Mouse (Mus musculus) ZHBTc4 (cell line): ENCODE results near the gene Upk1b.
"Not testable (repeated sequence)": the region's sequence is repeated elsewhere in the genome, so short reads cannot be mapped to it uniquely, and the experiment has no call there.

Source experiments
- DNase-seq: peaks from one replicate; pipeline ENCODE4 v3.0.0-alpha.2; 2011; ENCODE audit warnings: low read depth, low spot score

The Upk1b gene

GRCm38 (mm10) chr16:38800091-38800490, at the start of gene Upk1b:
Gene Upk1b, minus strand, starts transcription at chr16:38800328.
- DNase-seq = peak; percentile 20

DNA sequence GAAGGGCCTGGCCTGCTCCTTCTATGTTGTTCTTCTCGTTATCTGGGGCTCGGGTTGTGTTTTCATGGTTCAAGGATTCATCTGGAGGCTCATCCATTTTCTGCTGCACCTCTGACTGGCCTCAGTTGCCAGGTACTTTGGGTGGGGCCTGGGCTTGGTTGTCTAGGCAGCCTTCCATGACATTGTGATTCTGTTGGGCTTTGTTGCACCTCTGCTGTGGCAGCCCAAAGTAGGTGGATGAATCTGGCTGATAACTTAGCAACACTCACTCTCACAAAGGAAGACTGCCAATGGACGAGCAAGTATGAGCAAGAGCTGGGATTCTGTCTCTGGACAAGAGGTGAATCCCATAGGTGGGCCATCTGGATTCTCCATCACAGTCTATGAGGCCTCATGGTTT, 28.5 kb upstream of the Upk1b start, which contains the start of gene 4930435E12Rik:
Gene 4930435E12Rik (minus strand): TSS at position 101 of the 400 bp plus-strand sequence.
- no peak for DNase-seq

DNA sequence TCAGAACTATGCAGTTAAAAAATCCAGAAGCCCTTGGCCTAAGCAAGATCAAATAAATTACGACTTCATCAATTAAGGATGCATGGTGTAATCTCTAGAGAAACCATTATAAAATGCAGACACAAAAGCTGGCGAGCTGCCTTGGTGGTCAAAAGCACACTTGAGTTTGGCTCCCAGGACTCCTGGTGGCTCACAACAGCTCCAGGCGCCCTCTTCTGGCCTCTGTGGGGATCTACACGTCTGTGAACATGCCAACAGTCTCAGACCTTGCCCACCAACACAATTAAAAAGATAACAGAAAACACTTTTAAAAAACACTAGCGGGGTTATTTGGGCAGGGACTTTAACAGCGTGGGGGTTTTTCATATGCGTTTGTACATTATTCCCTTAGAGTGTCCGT, 12.4 kb upstream of the Upk1b start:
- peak; percentile 85 for DNase-seq

- DNase-seq = peak; percentile 39
Observed at GRCm38 (mm10) chr16:38810196-38810595, 10.1 kb upstream of the Upk1b start.

DNA sequence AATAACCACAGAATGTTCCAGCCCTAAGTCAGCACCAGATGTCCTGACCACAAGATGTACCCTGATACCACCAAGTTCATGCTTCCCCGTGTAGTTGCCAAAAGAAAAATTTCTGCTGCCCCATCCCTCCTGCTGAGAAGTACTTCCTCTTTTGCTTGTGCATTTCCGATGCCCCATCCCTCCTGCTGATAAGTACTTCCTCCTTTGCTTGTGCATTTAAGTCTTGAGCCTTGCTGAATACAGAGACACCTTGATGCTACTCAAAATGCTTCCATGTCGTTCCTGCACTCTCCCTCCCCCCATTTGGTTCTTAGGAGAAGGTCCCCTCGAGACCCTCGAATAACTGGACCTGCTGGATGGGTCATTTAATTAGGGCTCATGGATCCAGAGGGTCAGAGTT, 7.7 kb upstream of the Upk1b start:
- not testable (repeated sequence) for DNase-seq

GRCm38 (mm10) chr16:38798957-38799450, 1.1 kb downstream of the Upk1b start:
- no peak for DNase-seq

DNA sequence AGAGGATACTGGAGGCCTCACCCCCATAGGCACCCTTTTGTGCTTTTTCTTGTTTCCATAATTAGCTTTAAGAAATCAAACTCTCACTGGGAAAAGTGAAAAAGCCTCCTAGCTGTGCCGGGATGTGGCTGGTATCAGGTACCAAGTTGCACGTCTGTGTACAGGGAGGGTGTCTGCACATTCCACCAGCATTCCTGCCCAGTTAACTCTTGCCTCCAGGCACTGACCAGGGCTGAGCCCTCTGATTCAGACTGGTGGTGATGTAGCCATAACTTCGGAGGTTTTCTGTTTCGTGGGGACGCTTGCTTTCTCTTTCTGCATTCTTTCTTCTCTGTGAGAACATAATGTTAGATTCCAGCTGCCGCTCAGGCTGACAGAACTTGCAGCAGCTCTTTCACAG, 7.0 kb downstream of the Upk1b start:
- DNase-seq = peak; percentile 14

- DNase-seq = no peak
Observed at GRCm38 (mm10) chr16:38789966-38790365, 10.2 kb downstream of the Upk1b start.

GRCm38 (mm10) chr16:38789016-38789415, 11.1 kb downstream of the Upk1b start:
- DNase-seq = no peak

DNA sequence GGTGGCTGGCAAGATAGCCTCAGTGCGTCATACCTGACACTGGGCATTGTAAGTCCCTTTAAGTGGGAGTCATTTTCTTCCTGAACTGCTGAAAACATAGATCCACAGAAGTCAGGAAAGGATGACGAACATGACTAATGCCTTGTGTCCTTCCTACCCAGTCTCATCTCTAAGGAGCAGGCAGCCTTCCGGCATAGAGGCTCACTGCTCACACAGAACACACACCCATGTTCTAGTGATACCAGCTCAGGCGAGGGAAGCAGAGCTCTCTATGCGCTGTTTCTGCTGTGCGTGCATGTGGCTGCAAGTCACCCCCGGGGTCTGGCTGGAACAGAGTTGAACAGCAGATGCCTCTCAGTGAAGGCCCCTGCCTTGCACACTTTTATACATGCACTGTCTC, 14.8 kb downstream of the Upk1b start:
- DNase-seq = no peak

DNA sequence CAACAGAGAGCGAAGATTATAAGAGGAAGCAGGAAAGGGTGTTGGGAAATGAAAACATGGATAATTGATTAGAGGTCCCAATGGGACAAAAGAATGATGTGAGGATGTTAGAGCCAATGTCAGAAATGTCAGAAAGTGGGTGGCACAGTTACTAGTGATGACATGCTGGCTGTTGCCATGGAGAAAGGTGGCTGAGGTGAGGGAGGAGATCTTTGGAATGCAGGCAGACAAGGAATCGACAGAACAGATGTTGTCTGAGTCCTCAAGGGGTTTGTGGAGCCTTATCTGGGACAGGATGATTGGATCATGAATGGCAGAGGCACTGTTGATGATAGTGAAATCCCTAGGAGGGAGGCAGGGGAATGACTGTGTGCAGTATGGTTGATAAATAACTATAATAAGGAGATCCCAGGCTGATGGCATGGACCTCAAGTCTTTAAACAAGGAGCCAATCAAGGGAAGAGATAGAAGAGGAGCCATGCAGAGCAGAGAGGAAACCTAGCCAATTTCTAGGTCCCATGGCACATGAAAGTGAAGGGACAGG, 17.5 kb downstream of the Upk1b start:
- no peak for DNase-seq

GRCm38 (mm10) chr16:38781946-38782345, 18.2 kb downstream of the Upk1b start:
- no peak for DNase-seq

DNA sequence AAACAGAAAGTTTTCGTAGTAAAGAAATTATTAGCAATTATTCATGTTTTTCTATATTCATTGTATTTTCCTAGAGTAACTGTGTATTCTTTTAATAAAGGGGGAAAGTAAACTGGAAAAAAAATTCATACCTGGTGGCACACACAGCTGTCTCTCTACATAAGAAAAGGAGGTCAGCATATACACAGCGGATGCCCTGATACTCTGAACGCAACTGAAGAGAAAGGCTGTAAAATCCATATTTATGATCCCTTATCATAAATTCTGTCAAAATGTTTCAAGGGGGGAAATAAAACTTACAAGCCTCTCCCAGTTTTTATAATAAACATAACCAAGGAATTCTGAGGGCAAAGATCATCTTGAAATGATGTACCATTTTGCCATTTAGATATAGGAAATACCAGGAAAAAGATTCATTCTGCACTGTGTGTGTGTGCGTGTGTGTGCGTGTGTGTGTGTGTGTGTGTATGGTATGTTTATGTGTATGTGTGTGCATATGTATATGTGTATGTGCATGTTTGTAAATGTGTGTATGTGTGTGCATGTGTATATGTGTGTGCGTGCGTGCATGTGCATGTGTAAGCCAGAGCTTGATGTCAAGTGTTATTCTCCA, 19.1 kb downstream of the Upk1b start:
- no peak for DNase-seq

DNA sequence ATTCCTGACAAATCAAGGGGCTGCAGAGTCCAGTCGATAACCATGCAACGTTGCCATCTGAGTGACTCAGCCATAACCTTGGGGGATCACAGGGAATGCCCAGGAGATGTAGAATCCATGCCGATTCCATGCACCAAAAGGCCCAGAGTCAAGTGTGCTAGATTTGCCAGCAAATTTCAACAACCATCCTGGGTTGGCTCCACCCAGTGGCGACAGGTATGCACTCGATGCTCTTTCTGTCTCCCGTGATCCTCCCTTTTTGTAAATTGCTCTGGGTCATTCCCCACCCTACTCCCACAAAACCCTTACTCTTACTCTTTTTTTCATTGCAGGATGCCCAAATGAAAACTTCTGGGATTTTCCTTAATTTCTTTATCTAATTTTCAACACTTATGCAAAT, 23.8 kb downstream of the Upk1b start:
- DNase-seq = no peak

DNA sequence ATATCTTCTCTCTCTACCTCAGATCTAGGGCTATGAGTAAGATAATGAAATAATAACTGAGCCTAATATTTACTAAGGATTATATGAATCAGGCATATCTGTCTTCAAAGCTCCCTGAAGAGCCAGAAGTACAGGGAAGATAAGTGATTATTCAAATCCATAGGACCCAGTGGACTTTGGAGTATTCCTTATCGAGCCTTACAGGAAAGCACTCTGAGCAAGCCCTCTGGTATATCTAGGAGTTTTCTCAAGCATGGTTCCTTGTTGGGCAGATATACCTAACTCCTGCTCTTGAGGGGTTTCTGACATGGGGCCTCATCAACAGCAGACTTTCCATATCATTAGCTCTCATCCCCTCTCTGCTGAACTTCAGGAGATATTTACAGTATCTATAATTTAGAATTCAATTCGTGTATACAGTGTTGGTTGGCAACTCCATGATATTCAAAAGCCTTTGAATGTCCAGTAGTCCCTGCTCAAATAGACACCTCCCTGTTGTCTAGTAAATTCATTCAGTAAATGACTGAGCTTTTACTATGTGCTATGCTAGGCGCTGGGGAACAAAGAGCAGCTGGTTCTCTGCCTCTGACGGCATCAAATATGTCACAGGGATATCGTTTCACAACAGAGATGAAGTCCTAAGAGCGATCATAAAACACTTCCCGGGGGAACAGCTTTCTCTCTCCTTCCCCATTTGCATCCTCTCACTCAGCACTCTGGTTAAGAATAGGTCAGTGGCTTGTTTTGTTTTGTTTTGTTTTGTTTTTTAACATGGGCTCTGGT, 25.0 kb downstream of the Upk1b start:
- DNase-seq = no peak

- no peak for DNase-seq
Observed at GRCm38 (mm10) chr16:38772906-38773496, 27.1 kb downstream of the Upk1b start.

- no peak for DNase-seq
Observed at GRCm38 (mm10) chr16:38771145-38771544, 29.0 kb downstream of the Upk1b start.

GRCm38 (mm10) chr16:38769529-38769928, 30.6 kb downstream of the Upk1b start:
- DNase-seq = no peak

DNA sequence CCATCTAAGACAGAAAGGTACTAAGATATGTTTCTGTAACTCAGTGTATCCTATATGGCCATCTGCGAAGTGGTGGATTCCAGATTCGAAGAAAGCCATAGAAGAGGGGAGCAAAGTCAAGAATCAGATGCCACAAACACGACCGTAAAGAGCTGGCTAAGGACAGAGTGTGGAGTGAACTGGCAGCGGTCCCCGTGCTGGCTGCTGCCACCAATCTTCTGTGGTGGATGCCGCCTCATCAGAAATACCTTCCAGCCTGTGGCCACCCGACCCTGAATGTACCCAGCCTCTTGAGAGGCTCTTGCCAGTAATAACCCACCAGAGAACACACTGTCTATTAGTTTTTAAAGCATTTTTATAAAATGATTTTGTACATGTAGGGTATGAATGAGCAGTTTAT, 31.7 kb downstream of the Upk1b start:
- no peak for DNase-seq

GRCm38 (mm10) chr16:38767761-38768160, 32.4 kb downstream of the Upk1b start:
- DNase-seq = no peak

DNA sequence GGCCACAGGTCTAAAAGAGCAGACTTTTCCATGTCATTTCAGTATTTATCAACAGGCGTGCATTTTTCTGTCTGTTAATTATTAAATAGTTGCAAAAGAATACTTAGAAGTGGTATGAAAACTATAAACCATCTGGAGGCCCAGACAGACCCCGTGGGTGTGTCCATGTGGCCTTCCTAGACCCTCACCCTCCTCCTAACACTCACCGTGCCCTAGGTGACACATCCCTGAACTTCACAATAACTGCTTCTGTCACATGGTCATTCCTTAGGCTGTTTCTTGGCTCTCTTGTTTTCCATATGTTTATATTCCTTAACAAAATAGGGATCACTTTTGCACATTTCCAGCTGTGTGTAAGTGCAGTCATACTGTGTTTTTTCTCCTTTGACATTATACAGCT, 33.5 kb downstream of the Upk1b start:
- no peak for DNase-seq

GRCm38 (mm10) chr16:38763508-38763907, 36.6 kb downstream of the Upk1b start:
- DNase-seq = no peak
